Mouse (Mus musculus) CH12.LX (cell line): ENCODE data around the gene Capn13. TPM values are rescaled to one million over a fixed set of nuclear protein-coding genes. Genes with fewer than 3 reads are reported as not detected.
A peak's percentile ranks its signal among the peaks of the same experiment; 100 is the strongest.

Experiments
- DNase-seq: peaks from one replicate; pipeline ENCODE4 v3.0.0-alpha.2; 2013; ENCODE audit errors: extremely low read depth
- H3K27ac ChIP-seq: 2 replicates; pipeline ENCODE4 v1.5.1; 2012; ENCODE audit warnings: low read depth, mild to moderate bottlenecking, control low read depth, moderate library complexity; ENCODE audit not compliant: insufficient read depth
- H3K27me3 ChIP-seq: replicated peaks from 2 replicates; pipeline ENCODE3; 2012; ENCODE audit warnings: inconsistent platforms
- H3K36me3 ChIP-seq, 2 experiments: replicated peaks in 1 of 2; 2 replicates each; pipeline versions ENCODE3 to v1.6.1; 2012; ENCODE audit warnings: inconsistent platforms in 1 of 2, low read length in 1 of 2, mild to moderate bottlenecking in 1 of 2, mixed read lengths in 1 of 2, moderate library complexity in 1 of 2; ENCODE audit not compliant: control insufficient read depth in 1 of 2, insufficient read depth in 1 of 2
- H3K4me1 ChIP-seq, 2 experiments: 2 replicates each; pipeline ENCODE4 v1.6.1; 2012; ENCODE audit warnings: inconsistent platforms in 1 of 2, moderate library complexity in 1 of 2; ENCODE audit not compliant: insufficient read depth in 2 of 2, control insufficient read depth in 1 of 2
- H3K4me2 ChIP-seq: 2 replicates; pipeline ENCODE4 v1.6.1; 2012; ENCODE audit warnings: low read depth, mild to moderate bottlenecking, control low read depth; ENCODE audit not compliant: poor library complexity, insufficient read depth, severe bottlenecking
- H3K4me3 ChIP-seq, 3 experiments: fragments of 150-350 bp in 1 of 3; sonication (generic) in 1 of 3; replicated peaks in 1 of 3; 2 replicates each; pipeline versions ENCODE3 to v1.5.1; 2011 to 2012; ENCODE audit warnings: low read depth in 2 of 3, low read length in 2 of 3, mild to moderate bottlenecking in 2 of 3, moderate library complexity in 2 of 3, control low read depth in 1 of 3, improper control_type of control experiment in 1 of 3, inconsistent platforms in 1 of 3, mixed read lengths in 1 of 3; ENCODE audit not compliant: poor library complexity in 1 of 3
- H3K79me2 ChIP-seq: replicated peaks from 2 replicates; pipeline ENCODE4 v1.6.1; 2012; ENCODE audit warnings: mild to moderate bottlenecking, moderate library complexity; ENCODE audit not compliant: control insufficient read depth, poor library complexity, insufficient read depth, severe bottlenecking; ENCODE audit errors: extremely low read depth
- H3K9ac ChIP-seq: 2 replicates; pipeline ENCODE4 v1.6.1; 2012; ENCODE audit warnings: low read depth, mild to moderate bottlenecking, control low read depth, moderate library complexity; ENCODE audit not compliant: insufficient read depth
- H3K9me3 ChIP-seq: replicated peaks from 2 replicates; pipeline ENCODE3; 2012; ENCODE audit warnings: low read length, inconsistent platforms, mixed read lengths
- CTCF ChIP-seq, 2 experiments: IDR thresholded peaks in 1 of 2; conservative IDR thresholded peaks in 1 of 2; 2 replicates each; pipeline ENCODE4 v1.5.1; 2011 to 2012; ENCODE audit warnings: low read depth in 2 of 2, low read length in 2 of 2, improper control_type of control experiment in 1 of 2, inconsistent platforms in 1 of 2, mild to moderate bottlenecking in 1 of 2, moderate library complexity in 1 of 2
- GABPA ChIP-seq: IDR thresholded peaks from 2 replicates; pipeline ENCODE4 v1.6.1; 2012; ENCODE audit warnings: low read depth, low read length, improper control_type of control experiment, inconsistent platforms; ENCODE audit not compliant: insufficient replicate concordance
- HCFC1 ChIP-seq: IDR thresholded peaks from 2 replicates; pipeline ENCODE4 v1.6.1; 2012; ENCODE audit warnings: low read depth, mild to moderate bottlenecking, inconsistent platforms, low read length, improper control_type of control experiment
- MAFK ChIP-seq: IDR thresholded peaks from 2 replicates; pipeline ENCODE4 v1.6.1; 2011; ENCODE audit warnings: low read length, improper control_type of control experiment; ENCODE audit not compliant: insufficient replicate concordance
- MYC ChIP-seq: IDR thresholded peaks from 2 replicates; pipeline ENCODE4 v1.6.1; 2011; ENCODE audit warnings: low read depth, mild to moderate bottlenecking, improper control_type of control experiment, low read length
- NELFE ChIP-seq: IDR thresholded peaks from 2 replicates; pipeline ENCODE4 v1.6.1; 2011; ENCODE audit warnings: low read depth, low read length, improper control_type of control experiment
- NRF1 ChIP-seq: IDR thresholded peaks from 2 replicates; pipeline ENCODE4 v1.6.1; 2014; ENCODE audit warnings: low read depth, mild to moderate bottlenecking, inconsistent platforms, low read length, improper control_type of control experiment, moderate library complexity
- RAD21 ChIP-seq: IDR thresholded peaks from 2 replicates; pipeline ENCODE4 v1.6.1; 2011; ENCODE audit warnings: low read depth, mild to moderate bottlenecking, low read length, improper control_type of control experiment, moderate library complexity
- RCOR1 ChIP-seq: conservative IDR thresholded peaks from 2 replicates; pipeline ENCODE4 v1.6.1; 2012; ENCODE audit warnings: low read depth, mild to moderate bottlenecking, inconsistent platforms, low read length, improper control_type of control experiment
- SIN3A ChIP-seq: IDR thresholded peaks from 2 replicates; pipeline ENCODE4 v1.6.1; 2012; ENCODE audit warnings: low read length, improper control_type of control experiment, inconsistent platforms
- SMC3 ChIP-seq: IDR thresholded peaks from 2 replicates; pipeline ENCODE4 v1.6.1; 2011; ENCODE audit warnings: low read depth, low read length, improper control_type of control experiment
- TBP ChIP-seq: conservative IDR thresholded peaks from 2 replicates; pipeline ENCODE4 v1.6.1; 2011; ENCODE audit warnings: low read depth, low read length, improper control_type of control experiment
- TCF12 ChIP-seq: IDR thresholded peaks from 2 replicates; pipeline ENCODE4 v1.6.1; 2014; ENCODE audit warnings: low read depth, mild to moderate bottlenecking, inconsistent platforms, low read length, improper control_type of control experiment
- UBTF ChIP-seq: IDR thresholded peaks from 2 replicates; pipeline ENCODE4 v1.6.1; 2012; ENCODE audit warnings: low read depth, mild to moderate bottlenecking, inconsistent platforms, low read length, improper control_type of control experiment, moderate library complexity
- ZKSCAN1 ChIP-seq: IDR thresholded peaks from 2 replicates; pipeline ENCODE4 v1.6.1; 2012; ENCODE audit warnings: low read depth, inconsistent platforms, low read length, improper control_type of control experiment, borderline replicate concordance
- ZNF384 ChIP-seq: IDR thresholded peaks from 2 replicates; pipeline ENCODE4 v1.6.1; 2012; ENCODE audit warnings: low read depth, low read length, improper control_type of control experiment, inconsistent platforms
- dilution Hi-C: fragments of 300-500 bp; cut with MboI; formaldehyde crosslinking; loops from 2 replicates; pipeline ENCODE4 v1.14.3; 2020; ENCODE audit warnings: low sequenced_read_pairs; ENCODE audit not compliant: extremely low pct_unique_long_range_greater_than_20kb, extremely low pct_ligation_motif_present
- in situ Hi-C: fragments of 300-500 bp; cut with MboI; formaldehyde crosslinking; loops from 3 replicates; pipeline ENCODE4 v1.14.3; 2019; ENCODE audit warnings: low sequenced_read_pairs, low pct_ligation_motif_present, low pct_unique_long_range_greater_than_20kb, mixed read lengths
- polyA plus RNA-seq: library from polyadenylated mRNA; unstranded; fragments of >175 nt; gene quantifications from 2 replicates; pipeline ENCODE4 v1.2.1, GENCODE M21; 2012; ENCODE audit warnings: low read depth; ENCODE audit not compliant: insufficient read length
- total RNA-seq, 2 experiments: library from RNA; depleted of rRNA; stranded (reverse); fragments of 300-350 nt in 1 of 2; fragments of >200 nt in 1 of 2; gene quantifications; 2 replicates each; pipeline ENCODE4 v1.2.3; 2012 to 2014

Capn13 gene
- total and polyA plus RNA-seq, 3 experiments, result not detected

- H3K4me2 ChIP-seq, result no peak overlapping the region
- in situ Hi-C loops (loop anchor here (5.0 kb wide), 2 partner anchors 446 to 576 kb away; no protein-coding TSS in a partner anchor), dilution Hi-C loops (no loop called here)
- TF ChIP-seq TCF12, result no peak
- no peak for TF ChIP-seq SIN3A
- H3K27ac ChIP-seq, result no peak overlapping the region
- H3K79me2 ChIP-seq, result no peaks in the 10 kb centered on the region
- H3K36me3 ChIP-seq, result no peaks in the 10 kb centered on the region
- peaks cover 0 to 10% of the 10 kb centered on the region in 2 experiments; a peak in 2 of 4 replicates for H3K4me1 ChIP-seq
- H3K9ac ChIP-seq, result no peak overlapping the region
- DNase-seq, result no peak
- no peaks in the 10 kb centered on the region for H3K9me3 ChIP-seq
- H3K27me3 ChIP-seq, result peaks cover 2% of the 10 kb centered on the region
- no peak overlapping the region for H3K4me3 ChIP-seq
Measured at GRCm38 (mm10) chr17:73306626-73307025, 94.0 kb downstream of the Capn13 start.

GRCm38 (mm10) chr17:73305622-73306021, 95.0 kb downstream of the Capn13 start:
- no peaks in the 10 kb centered on the region for H3K9me3 ChIP-seq
- no peak for TF ChIP-seq MYC
- no peak for TF ChIP-seq ZKSCAN1
- TF ChIP-seq GABPA, result no peak
- TF ChIP-seq CTCF (conservative IDR thresholded peaks at IDR 0.05 in 1 of 2, IDR thresholded peaks at IDR 0.05 in 1 of 2; ENCODE audit: low read depth in 2 of 2, low read length in 2 of 2), result peak; percentile 82 to 86
- peak; percentile 77 for TF ChIP-seq SMC3
- no peak for TF ChIP-seq NRF1
- TF ChIP-seq UBTF, result no peak
- TF ChIP-seq RCOR1, result no peak
- TF ChIP-seq NELFE, result no peak
- peak; percentile 69 for TF ChIP-seq RAD21
- TF ChIP-seq TBP, result no peak
- TF ChIP-seq ZNF384, result no peak
- no peak for TF ChIP-seq HCFC1
- no peak for TF ChIP-seq MAFK
- TF ChIP-seq, all 38 proteins: peak for 3
- no peak overlapping the region for H3K4me3 ChIP-seq
- peaks cover 2% of the 10 kb centered on the region for H3K27me3 ChIP-seq
- dilution Hi-C loops (no loop called here), in situ Hi-C loops (loop anchor here (5.0 kb wide), 2 partner anchors 447 to 577 kb away; no protein-coding TSS in a partner anchor)
- no peaks in the 10 kb centered on the region for H3K36me3 ChIP-seq
- no peak overlapping the region for H3K27ac ChIP-seq
- H3K4me1 ChIP-seq, result peaks cover 0 to 10% of the 10 kb centered on the region in 2 experiments; a peak in 2 of 4 replicates
- no peak overlapping the region for H3K4me2 ChIP-seq
- H3K79me2 ChIP-seq, result no peaks in the 10 kb centered on the region
- DNase-seq, result peak; percentile 76
- no peak overlapping the region for H3K9ac ChIP-seq
